Mouse (Mus musculus): ENCODE measurements around the gene Nr1h2.

- TF ChIP-seq CTCF (IDR thresholded peaks at IDR 0.05; ENCODE audit: insufficient read depth, low read depth, low read length) (no peak; the same call in 1 of the 2 replicates), POLR2A (IDR thresholded peaks at IDR 0.05; ENCODE audit: insufficient read depth, low read depth, low read length) (no peak)
Measured at GRCm38 (mm10) chr7:44591348-44592116, 37.8 kb upstream of the Nr1h2 start.

All from olfactory bulb, adult 2 months (tissue).